Comparison of ENCODE assay signal across 24 mouse cellular contexts in the genomic region with DNA sequence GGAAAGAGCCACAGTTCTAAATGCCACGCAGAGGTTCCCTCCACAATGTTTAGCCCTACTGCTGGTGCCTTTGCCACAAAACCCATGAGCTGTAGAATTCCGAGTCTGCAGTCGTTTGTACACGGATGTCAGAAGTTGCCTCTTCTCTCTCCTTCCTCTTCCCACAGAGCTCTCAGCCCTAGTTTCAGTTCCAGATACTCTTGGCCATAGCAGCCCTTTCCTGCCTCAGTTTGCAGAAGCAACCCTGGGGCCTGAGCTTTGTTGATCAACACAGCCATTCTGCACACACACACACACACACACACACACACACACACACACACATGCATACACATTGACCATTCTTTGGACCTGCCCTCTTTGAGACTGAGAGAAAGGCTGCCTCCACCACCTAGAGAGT. TPM values are rescaled to one million over a fixed set of nuclear protein-coding genes. Genes with fewer than 3 reads are reported as not detected.
A peak's percentile ranks its signal among the peaks of the same experiment; 100 is the strongest.
DNase-seq lines count a peak whose midpoint lies in the region; ATAC-seq and TF ChIP-seq lines count a peak whose summit lies in the region.
"Had no signal": no experiment of that assay in that cellular context is flagged by ENCODE, and none has a peak within 500 bp of the region (broad histone marks: within the 10 kb centered on the region; RNA-seq: fewer than 3 reads in every experiment).

No protein-coding gene starts in this region.

- 6% methylated on average over 4 of the region's 4 CpGs for WGBS in macrophage (ENCODE audit: missing documents)
- WGBS in forebrain, embryonic 16.5 days: 88% methylated on average over 4 of the region's 4 CpGs
- 93% methylated on average over 4 of the region's 4 CpGs for WGBS in hindbrain, embryonic 14.5 days

- TF ChIP-seq POLR2A in bone marrow macrophage, adult 2 months (IDR thresholded peaks at IDR 0.05; ENCODE audit: borderline replicate concordance, low read depth, low read length): no peak

- H3K27me3 ChIP-seq in forebrain, embryonic 16.5 days (replicated peaks; ENCODE audit: control insufficient read depth, insufficient read depth, low read length): no peaks in the 10 kb centered on the region
- no peaks in the 10 kb centered on the region for H3K27me3 ChIP-seq in hindbrain, embryonic 14.5 days (ENCODE audit: control insufficient read depth, insufficient read depth, low read length)
- H3K27me3 ChIP-seq: forebrain, embryonic 12.5 days; limb, embryonic 12.5 days; liver, embryonic 15.5 days; neural tube, embryonic 13.5 days had no signal

- no peak overlapping the region for H3K4me3 ChIP-seq in left cerebral cortex, adult 2 months
- H3K4me3 ChIP-seq in bone marrow macrophage, adult 2 months (ENCODE audit: insufficient read depth, low read length): no peak overlapping the region
- H3K4me3 ChIP-seq in macrophage (ENCODE audit: inconsistent target): no peak overlapping the region
- no peak overlapping the region for H3K4me3 ChIP-seq in forebrain, embryonic 16.5 days (replicated peaks; ENCODE audit: low read length)
- H3K4me3 ChIP-seq in hindbrain, embryonic 14.5 days (replicated peaks; ENCODE audit: low read length): no peak overlapping the region
- H3K4me3 ChIP-seq: forebrain, embryonic 12.5 days; heart, adult 2 months; limb, embryonic 12.5 days; liver, embryonic 15.5 days; neural tube, embryonic 13.5 days had no signal

- peaks cover 31% of the 10 kb centered on the region for H3K4me1 ChIP-seq in bone marrow macrophage, adult 2 months (ENCODE audit: control insufficient read depth, insufficient read depth, low read length)
- peaks cover 3% of the 10 kb centered on the region; the same call in 1 of the 2 replicates for H3K4me1 ChIP-seq in forebrain, embryonic 16.5 days (replicated peaks; ENCODE audit: control insufficient read depth, insufficient read depth, low read length)
- H3K4me1 ChIP-seq in hindbrain, embryonic 14.5 days (replicated peaks; ENCODE audit: control insufficient read depth, insufficient read depth, low read length): no peaks in the 10 kb centered on the region
- H3K4me1 ChIP-seq: limb, embryonic 12.5 days; liver, embryonic 15.5 days; neural tube, embryonic 13.5 days had no signal

- no peak for DNase-seq in left cerebral cortex, adult 2 months (ENCODE audit: extremely low spot score in 1 of 2, low spot score in 2 of 2)
- no peak for DNase-seq in left cerebral cortex, postnatal 10 days (ENCODE audit: extremely low spot score in 1 of 2, low spot score in 2 of 2)
- peak; percentile 19 for DNase-seq in A20 (ENCODE audit: low read depth, low spot score)
- no peak for DNase-seq in thymus, postnatal 10 days (ENCODE audit: low spot score in 2 of 2)
- DNase-seq in hindbrain, embryonic 14.5 days (ENCODE audit: low spot score): no peak
- DNase-seq: adrenal gland, adult 8-10 months; cerebellum, adult 18-20 months; cerebellum, postnatal 25 days; gastrocnemius, postnatal 10 days; lung, postnatal 10 days; right cerebral cortex, postnatal 14 days; thymus, postnatal 25 days had no signal

- H3K36me3 ChIP-seq in macrophage (ENCODE audit: inconsistent target): no peaks in the 10 kb centered on the region
- no peaks in the 10 kb centered on the region for H3K36me3 ChIP-seq in forebrain, embryonic 16.5 days (ENCODE audit: control insufficient read depth, insufficient read depth)
- H3K36me3 ChIP-seq in hindbrain, embryonic 14.5 days (replicated peaks; ENCODE audit: control insufficient read depth, insufficient read depth): no peaks in the 10 kb centered on the region
- H3K36me3 ChIP-seq: forebrain, embryonic 12.5 days; limb, embryonic 12.5 days; liver, embryonic 15.5 days; neural tube, embryonic 13.5 days had no signal

- no peaks in the 10 kb centered on the region for H3K9me3 ChIP-seq in forebrain, embryonic 16.5 days (ENCODE audit: control insufficient read depth, low read length)
- H3K9me3 ChIP-seq in hindbrain, embryonic 14.5 days (ENCODE audit: control insufficient read depth, low read length): no peaks in the 10 kb centered on the region
- H3K9me3 ChIP-seq: forebrain, embryonic 12.5 days; limb, embryonic 12.5 days; liver, embryonic 15.5 days; neural tube, embryonic 13.5 days had no signal

- no peak overlapping the region for H3K4me2 ChIP-seq in forebrain, embryonic 16.5 days (ENCODE audit: low read length)
- no peak overlapping the region for H3K4me2 ChIP-seq in hindbrain, embryonic 14.5 days (replicated peaks)
- H3K4me2 ChIP-seq: forebrain, embryonic 12.5 days; limb, embryonic 12.5 days; liver, embryonic 15.5 days; midbrain, embryonic 11.5 days; neural tube, embryonic 13.5 days had no signal

- H3K79me2 ChIP-seq in macrophage (ENCODE audit: inconsistent target): no peaks in the 10 kb centered on the region

- no peak overlapping the region for H3K9ac ChIP-seq in forebrain, embryonic 16.5 days (replicated peaks; ENCODE audit: low read depth, low read length)
- no peak overlapping the region for H3K9ac ChIP-seq in hindbrain, embryonic 14.5 days
- H3K9ac ChIP-seq: forebrain, embryonic 12.5 days; limb, embryonic 12.5 days; liver, embryonic 15.5 days; neural tube, embryonic 13.5 days had no signal

- peak overlapping the region; percentile 66; the same call in 1 of the 2 replicates for H3K27ac ChIP-seq in left cerebral cortex, adult 2 months
- H3K27ac ChIP-seq in bone marrow macrophage, adult 2 months (ENCODE audit: insufficient read depth, low read depth, low read length): peak overlapping the region; percentile 87
- peak overlapping the region; percentile 61 for H3K27ac ChIP-seq in macrophage
- H3K27ac ChIP-seq in forebrain, embryonic 16.5 days (ENCODE audit: low read length): no peak overlapping the region
- H3K27ac ChIP-seq in hindbrain, embryonic 14.5 days: no peak overlapping the region
- H3K27ac ChIP-seq: forebrain, embryonic 12.5 days; heart, adult 2 months; hindbrain, postnatal 0 days; limb, embryonic 12.5 days; liver, embryonic 15.5 days; neural tube, embryonic 13.5 days had no signal

- no peak for TF ChIP-seq CTCF in left cerebral cortex, adult 2 months (IDR thresholded peaks at IDR 0.05)
- no peak for TF ChIP-seq CTCF in bone marrow macrophage, adult 2 months (IDR thresholded peaks at IDR 0.05; ENCODE audit: low read depth, low read length)

- intact Hi-C loops in left cerebral cortex, adult 2 months (cut with DNase I): no loop called here
- intact Hi-C loops in left cerebral cortex, postnatal 10 days (cut with DNase I): no loop called here

- ATAC-seq in forebrain, embryonic 16.5 days: no peak
- no peak for ATAC-seq in hindbrain, embryonic 14.5 days (ENCODE audit: low FRiP score)
- ATAC-seq: hindbrain, postnatal 0 days; intestine, postnatal 0 days had no signal

RNA-seq across cellular contexts. Expression of a gene that starts 28.0 kb away (rescaled TPM):
- not detected for total RNA-seq in left cerebral cortex, adult 2 months (2021)
- total RNA-seq in left cerebral cortex, postnatal 10 days (2021): under 1 TPM; 0.56 to 0.59 TPM
- polyA plus RNA-seq in bone marrow macrophage, adult 2 months (2012; ENCODE audit: insufficient read depth, insufficient read length, missing spikeins): not detected in 2 replicates
- total RNA-seq in macrophage (2018; cell fraction: chromatin; rRNA removed): not detected
- under 1 TPM in 2 of 26 experiments, not detected in 24; 0.15 to 0.31 TPM for total RNA-seq in macrophage (2018; cell fraction: cytosol; rRNA removed)
- not detected for total RNA-seq in macrophage (2018; cell fraction: nucleus; rRNA removed)
- polyA plus RNA-seq in macrophage (2018): 0.57 TPM in 1 of 3 replicates, not detected in the others
- polyA plus RNA-seq in forebrain, embryonic 16.5 days (2015; fragmentation: Nextera tagmentation; extraction: Ambion mirVana): not detected in 2 replicates
- 0.21 TPM in 1 of 2 replicates, not detected in the other for polyA plus RNA-seq in hindbrain, embryonic 14.5 days (2014; fragmentation: Nextera tagmentation; extraction: Ambion mirVana)
- total RNA-seq: gastrocnemius, postnatal 10 days had no signal
- polyA plus RNA-seq: heart, embryonic 14.5 days; midbrain, embryonic 11.5 days had no signal

Comparison
In these comparisons a context has a peak if more than half of its experiments do, and no peak if none do; other contexts are left out.
1. H3K27ac ChIP-seq: peak in left cerebral cortex, adult 2 months (single experiment), bone marrow macrophage, adult 2 months (single experiment) and macrophage (single experiment); none in forebrain, embryonic 16.5 days (single experiment) and hindbrain, embryonic 14.5 days (single experiment).